Mouse (Mus musculus) liver, embryonic 11.5 days (tissue): ENCODE data around the gene Fars2. TPM values are rescaled to one million over a fixed set of nuclear protein-coding genes. Genes with fewer than 3 reads are reported as not detected.

ENCODE experiments used
- ATAC-seq: fragments of 200-750 bp; cut with Nextera tagmentation; replicated peaks from 2 replicates; pipeline ENCODE4 v1.8.0; 2017; ENCODE audit warnings: moderate number of reproducible peaks, mild to moderate bottlenecking, moderate TSS enrichment, moderate library complexity; ENCODE audit not compliant: low FRiP score
- DNase-seq: peaks from one replicate; pipeline ENCODE4 v3.0.0-alpha.2; 2017; ENCODE audit warnings: low spot score
- H3K27ac ChIP-seq: fragments of 300-500 bp; sonication (generic); 2 replicates; pipeline ENCODE4 v1.5.1; 2014; ENCODE audit warnings: mild to moderate bottlenecking, low read depth, low read length, control low read depth
- H3K27me3 ChIP-seq: fragments of 300-500 bp; sonication (generic); replicated peaks from 2 replicates; pipeline ENCODE4 v1.6.1; 2014; ENCODE audit warnings: low read length, mixed read lengths; ENCODE audit not compliant: control insufficient read depth, insufficient read depth
- H3K36me3 ChIP-seq: fragments of 300-500 bp; sonication (generic); 2 replicates; pipeline ENCODE4 v1.6.1; 2014; ENCODE audit warnings: mild to moderate bottlenecking, low read length, moderate library complexity, mixed read lengths; ENCODE audit not compliant: control insufficient read depth, insufficient read depth
- H3K4me1 ChIP-seq: fragments of 300-500 bp; sonication (generic); replicated peaks from 2 replicates; pipeline ENCODE4 v1.6.1; 2014; ENCODE audit warnings: low read length, mixed read lengths; ENCODE audit not compliant: control insufficient read depth, insufficient read depth
- H3K4me2 ChIP-seq: fragments of 300-500 bp; sonication (generic); 2 replicates; pipeline ENCODE4 v1.6.1; 2014; ENCODE audit warnings: mild to moderate bottlenecking, control low read depth, moderate library complexity
- H3K4me3 ChIP-seq: fragments of 300-500 bp; sonication (generic); 2 replicates; pipeline ENCODE4 v1.5.1; 2014; ENCODE audit warnings: low read depth, low read length, control low read depth
- H3K9ac ChIP-seq: fragments of 300-500 bp; sonication (generic); 2 replicates; pipeline ENCODE4 v1.6.1; 2014; ENCODE audit warnings: low read depth, low read length, control low read depth
- H3K9me3 ChIP-seq: fragments of 300-500 bp; sonication (generic); 2 replicates; pipeline ENCODE4 v1.6.1; 2016; ENCODE audit warnings: low read length, inconsistent platforms, mixed read lengths; ENCODE audit not compliant: control insufficient read depth
- WGBS: fragments of 180-500 bp; shearing (Covaris S2); extraction: QIAGEN DNeasy Blood & Tissue Kit; methylation state at CpG from one replicate; pipeline ENCODE4 v1.1.7; 2014; 5-methylcytosine and 5-hydroxymethylcytosine counted together
- polyA plus RNA-seq: library from polyadenylated mRNA; unstranded; fragments of >200 nt; fragmentation: Nextera tagmentation; extraction: Ambion mirVana; gene quantifications from 2 replicates; pipeline ENCODE4 v1.2.1, GENCODE M21; 2014

Gene Fars2
- polyA plus RNA-seq, 1 experiment from 2014 or later: 27.7 TPM

GRCm38 (mm10) chr13:36531893-36532292 is 414.7 kb downstream of the Fars2 start:
- H3K4me1 ChIP-seq: no peaks in the 10 kb centered on the region
- no peaks in the 10 kb centered on the region for H3K9me3 ChIP-seq
- H3K36me3 ChIP-seq: no peaks in the 10 kb centered on the region
- no peak overlapping the region for H3K4me3 ChIP-seq
- H3K27ac ChIP-seq: no peak overlapping the region
- no peak overlapping the region for H3K4me2 ChIP-seq
- ATAC-seq (no peak), DNase-seq (no peak)
- H3K27me3 ChIP-seq: no peaks in the 10 kb centered on the region
- 71% methylated on average over 3 of the region's 3 CpGs for WGBS
- H3K9ac ChIP-seq: no peak overlapping the region

- Histone ChIP-seq H3K4me2 (no peak overlapping the region), H3K4me1 (no peaks in the 10 kb centered on the region), H3K4me3 (no peak overlapping the region), H3K36me3 (no peaks in the 10 kb centered on the region), H3K27me3 (no peaks in the 10 kb centered on the region), H3K27ac (no peak overlapping the region), H3K9me3 (no peaks in the 10 kb centered on the region), H3K9ac (no peak overlapping the region)
- 89% methylated on average over 5 of the region's 5 CpGs for WGBS
- DNase-seq (no peak), ATAC-seq (no peak)
These were observed 415.9 kb downstream of the Fars2 start for GRCm38 (mm10) chr13:36533071-36533470.

GRCm38 (mm10) chr13:36533518-36533917 is 416.3 kb downstream of the Fars2 start:
- ATAC-seq (no peak), DNase-seq (no peak)
- no peaks in the 10 kb centered on the region for H3K4me1 ChIP-seq
- no peaks in the 10 kb centered on the region for H3K9me3 ChIP-seq
- no peak overlapping the region for H3K9ac ChIP-seq
- no peak overlapping the region for H3K4me3 ChIP-seq
- no peak overlapping the region for H3K4me2 ChIP-seq
- no peak overlapping the region for H3K27ac ChIP-seq
- no peaks in the 10 kb centered on the region for H3K36me3 ChIP-seq
- 89% methylated on average over 7 of the region's 7 CpGs for WGBS
- no peaks in the 10 kb centered on the region for H3K27me3 ChIP-seq

- DNase-seq: no peak
- WGBS: 71% methylated on average over 8 of the region's 8 CpGs
- Histone ChIP-seq H3K4me3 (no peak overlapping the region), H3K4me1 (no peaks in the 10 kb centered on the region), H3K9me3 (no peaks in the 10 kb centered on the region), H3K9ac (no peak overlapping the region), H3K27me3 (no peaks in the 10 kb centered on the region), H3K36me3 (no peaks in the 10 kb centered on the region), H3K4me2 (no peak overlapping the region), H3K27ac (no peak overlapping the region)
- no peak for ATAC-seq
These were observed 416.8 kb downstream of the Fars2 start for GRCm38 (mm10) chr13:36533966-36534540.

GRCm38 (mm10) chr13:36537580-36537979 is 420.4 kb downstream of the Fars2 start:
- H3K9ac ChIP-seq: no peak overlapping the region
- 75% methylated on average over 3 of the region's 3 CpGs for WGBS
- H3K9me3 ChIP-seq: no peaks in the 10 kb centered on the region
- H3K4me3 ChIP-seq: no peak overlapping the region
- H3K36me3 ChIP-seq: no peaks in the 10 kb centered on the region
- DNase-seq (no peak), ATAC-seq (no peak)
- no peak overlapping the region for H3K4me2 ChIP-seq
- H3K27ac ChIP-seq: no peak overlapping the region
- no peaks in the 10 kb centered on the region for H3K27me3 ChIP-seq
- H3K4me1 ChIP-seq: no peaks in the 10 kb centered on the region

- Histone ChIP-seq H3K9me3 (no peaks in the 10 kb centered on the region), H3K9ac (no peak overlapping the region), H3K27me3 (no peaks in the 10 kb centered on the region), H3K27ac (no peak overlapping the region), H3K36me3 (no peaks in the 10 kb centered on the region), H3K4me1 (no peaks in the 10 kb centered on the region), H3K4me2 (no peak overlapping the region), H3K4me3 (no peak overlapping the region)
- DNase-seq: no peak
- 61% methylated on average over 2 of the region's 2 CpGs for WGBS
- no peak for ATAC-seq
These were observed 421.2 kb downstream of the Fars2 start for GRCm38 (mm10) chr13:36538385-36538784.

GRCm38 (mm10) chr13:36540231-36540630 is 423.0 kb downstream of the Fars2 start:
- Histone ChIP-seq H3K27ac (no peak overlapping the region), H3K4me3 (no peak overlapping the region), H3K27me3 (no peaks in the 10 kb centered on the region), H3K9ac (no peak overlapping the region), H3K9me3 (no peaks in the 10 kb centered on the region), H3K4me2 (no peak overlapping the region), H3K36me3 (no peaks in the 10 kb centered on the region), H3K4me1 (no peaks in the 10 kb centered on the region)
- ATAC-seq (no peak), DNase-seq (no peak)
- WGBS: 67% methylated on average over 10 of the region's 10 CpGs

- WGBS: 75% methylated on average over 2 of the region's 2 CpGs
- no peak for ATAC-seq
- Histone ChIP-seq H3K27me3 (no peaks in the 10 kb centered on the region), H3K4me1 (no peaks in the 10 kb centered on the region), H3K4me3 (no peak overlapping the region), H3K36me3 (no peaks in the 10 kb centered on the region), H3K4me2 (no peak overlapping the region), H3K9me3 (no peaks in the 10 kb centered on the region), H3K9ac (no peak overlapping the region), H3K27ac (no peak overlapping the region)
- no peak for DNase-seq
These were observed 424.1 kb downstream of the Fars2 start for GRCm38 (mm10) chr13:36541287-36541780.

- WGBS: 50% methylated on average over 6 of the region's 6 CpGs
- Histone ChIP-seq H3K36me3 (no peaks in the 10 kb centered on the region), H3K9me3 (no peaks in the 10 kb centered on the region), H3K27ac (no peak overlapping the region), H3K4me3 (no peak overlapping the region), H3K27me3 (no peaks in the 10 kb centered on the region), H3K9ac (no peak overlapping the region), H3K4me2 (no peak overlapping the region), H3K4me1 (no peaks in the 10 kb centered on the region)
- ATAC-seq (no peak), DNase-seq (no peak)
These were observed 433.5 kb downstream of the Fars2 start for GRCm38 (mm10) chr13:36550694-36551093.
